Mouse (Mus musculus) forebrain, embryonic 15.5 days (tissue): ENCODE data around the gene Klrb1c. TPM values are rescaled to one million over a fixed set of nuclear protein-coding genes. Genes with fewer than 3 reads are reported as not detected.
A peak's percentile ranks its signal among the peaks of the same experiment; 100 is the strongest.
"Not testable (repeated sequence)": the region's sequence is repeated elsewhere in the genome, so short reads cannot be mapped to it uniquely, and the experiment has no call there.

Experiments
- ATAC-seq: fragments of 200-750 bp; cut with Nextera tagmentation; replicated peaks from 2 replicates; pipeline ENCODE4 v1.8.0; 2017; ENCODE audit warnings: mild to moderate bottlenecking, moderate TSS enrichment, moderate library complexity
- H3K27ac ChIP-seq: fragments of 300-500 bp; sonication (generic); replicated peaks from 2 replicates; pipeline ENCODE4 v1.5.1; 2015; ENCODE audit warnings: mild to moderate bottlenecking, inconsistent platforms
- H3K27me3 ChIP-seq: fragments of 300-500 bp; sonication (generic); 2 replicates; pipeline ENCODE4 v1.6.1; 2015; ENCODE audit warnings: inconsistent platforms
- H3K36me3 ChIP-seq: fragments of 300-500 bp; sonication (generic); 2 replicates; pipeline ENCODE4 v1.6.1; 2015; ENCODE audit warnings: mild to moderate bottlenecking, inconsistent platforms
- H3K4me1 ChIP-seq: fragments of 300-500 bp; sonication (generic); 2 replicates; pipeline ENCODE4 v1.6.1; 2015; ENCODE audit warnings: inconsistent platforms
- H3K4me2 ChIP-seq: fragments of 300-500 bp; sonication (generic); replicated peaks from 2 replicates; pipeline ENCODE4 v1.6.1; 2015; ENCODE audit warnings: mild to moderate bottlenecking, inconsistent platforms
- H3K4me3 ChIP-seq: fragments of 300-500 bp; sonication (generic); 2 replicates; pipeline ENCODE4 v1.5.1; 2015; ENCODE audit warnings: mild to moderate bottlenecking, inconsistent platforms
- H3K9ac ChIP-seq: fragments of 300-500 bp; sonication (generic); replicated peaks from 2 replicates; pipeline ENCODE4 v1.6.1; 2015; ENCODE audit warnings: mild to moderate bottlenecking, inconsistent platforms
- H3K9me3 ChIP-seq: fragments of 300-500 bp; sonication (generic); 2 replicates; pipeline ENCODE4 v1.6.1; 2016; ENCODE audit warnings: inconsistent platforms
- WGBS: fragments of 180-500 bp; shearing (Covaris S2); methylation state at CpG from one replicate; pipeline ENCODE4 v1.1.7; 2015; ENCODE audit warnings: mixed read lengths; 5-methylcytosine and 5-hydroxymethylcytosine counted together
- polyA plus RNA-seq: library from polyadenylated mRNA; unstranded; fragments of >200 nt; fragmentation: Nextera tagmentation; extraction: Ambion mirVana; gene quantifications from 2 replicates; pipeline ENCODE4 v1.2.1, GENCODE M21; 2015

The Klrb1c gene
- polyA plus RNA-seq, 1 experiment from 2014 or later = not detected

DNA sequence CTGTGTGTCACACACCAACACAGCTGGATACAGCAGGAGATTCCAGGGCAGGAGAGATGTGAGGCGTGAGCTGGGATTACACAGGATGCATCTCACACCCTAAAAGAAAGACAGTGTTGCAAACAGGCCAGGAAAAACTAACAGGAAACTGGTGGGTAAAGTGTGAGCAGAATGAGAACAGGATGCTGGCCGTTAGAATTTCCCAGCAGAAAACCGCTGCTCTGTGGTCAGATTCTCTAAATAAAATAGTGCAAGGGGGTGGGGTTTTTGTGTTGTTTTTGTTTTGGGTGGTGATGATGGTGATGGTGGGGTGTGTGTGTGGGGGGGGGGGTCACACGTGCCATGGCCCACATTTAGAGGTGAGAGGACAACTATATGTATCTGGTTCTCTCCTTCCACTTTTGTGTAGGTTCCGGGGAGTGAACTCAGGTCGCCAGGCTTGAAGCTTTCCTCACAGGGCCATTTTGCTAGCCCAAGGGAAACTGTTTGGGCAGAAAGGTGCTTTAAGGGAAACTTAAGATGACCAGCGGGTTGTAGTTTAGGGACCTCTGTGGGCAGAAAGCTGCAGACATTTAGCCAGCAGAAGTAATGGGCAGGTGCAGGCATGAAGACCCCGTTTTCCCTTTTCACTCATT lies 7.4 kb upstream of the Klrb1c start:
- Histone ChIP-seq H3K27ac (no peak overlapping the region), H3K36me3 (no peaks in the 10 kb centered on the region), H3K27me3 (no peaks in the 10 kb centered on the region), H3K9ac (no peak overlapping the region), H3K4me3 (no peak overlapping the region), H3K4me2 (no peak overlapping the region), H3K9me3 (no peaks in the 10 kb centered on the region), H3K4me1 (peaks cover 11% of the 10 kb centered on the region)
- ATAC-seq = no peak
- 77% methylated on average over 8 of the region's 8 CpGs for WGBS

- Histone ChIP-seq H3K9ac (no peak overlapping the region), H3K4me1 (peaks cover 7% of the 10 kb centered on the region; the same call in 1 of the 2 replicates), H3K36me3 (no peaks in the 10 kb centered on the region), H3K27ac (no peak overlapping the region), H3K4me3 (no peak overlapping the region), H3K4me2 (no peak overlapping the region), H3K9me3 (no peaks in the 10 kb centered on the region), H3K27me3 (no peaks in the 10 kb centered on the region)
- WGBS = 76% methylated on average over 6 of the region's 6 CpGs
- ATAC-seq = no peak
Measured at GRCm38 (mm10) chr6:128793734-128794133, 4.7 kb upstream of the Klrb1c start.

DNA sequence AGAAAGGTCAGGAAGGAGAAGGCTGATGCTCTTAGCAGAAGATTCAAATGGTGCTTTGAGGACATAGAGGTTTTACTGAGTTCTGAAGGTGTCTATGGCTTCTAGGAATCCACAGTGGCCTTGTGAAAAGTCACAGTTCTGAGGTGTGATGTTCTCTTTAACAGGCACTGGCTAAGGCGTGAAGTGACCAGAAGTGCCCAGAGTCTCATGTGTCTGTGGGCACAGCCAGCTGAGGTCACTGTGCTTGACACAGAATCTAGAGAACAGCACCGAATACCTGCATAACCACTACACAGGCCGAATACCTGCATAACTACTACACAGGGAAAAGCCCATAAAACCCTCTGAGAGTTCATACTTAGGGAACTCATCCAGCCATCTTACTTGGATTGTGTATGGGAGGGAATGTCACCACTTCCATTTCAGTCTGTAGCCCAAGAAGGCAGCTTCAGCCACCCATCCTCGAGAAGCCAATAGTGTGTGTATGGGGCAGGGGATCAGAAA lies 1.5 kb upstream of the Klrb1c start:
- 94% methylated on average over 4 of the region's 4 CpGs for WGBS
- H3K27me3 ChIP-seq, H3K36me3 ChIP-seq, ATAC-seq, H3K9ac ChIP-seq, H3K27ac ChIP-seq, H3K4me3 ChIP-seq, H3K9me3 ChIP-seq, H3K4me1 ChIP-seq, H3K4me2 ChIP-seq: not testable (repeated sequence)

GRCm38 (mm10) chr6:128788517-128788916 lies 498 bp downstream of the Klrb1c start:
- 75% methylated on average over 1 of the region's 1 CpGs for WGBS
- Histone ChIP-seq H3K9ac (no peak overlapping the region), H3K27me3 (no peaks in the 10 kb centered on the region), H3K36me3 (no peaks in the 10 kb centered on the region), H3K4me1 (no peaks in the 10 kb centered on the region), H3K4me3 (no peak overlapping the region), H3K9me3 (no peaks in the 10 kb centered on the region), H3K4me2 (no peak overlapping the region), H3K27ac (no peak overlapping the region)
- ATAC-seq = no peak

- not testable (repeated sequence) for ATAC-seq, H3K4me3 ChIP-seq
- WGBS = 87% methylated on average over 1 of the region's 1 CpGs
Measured at GRCm38 (mm10) chr6:128786396-128786795, 2.6 kb downstream of the Klrb1c start.

DNA sequence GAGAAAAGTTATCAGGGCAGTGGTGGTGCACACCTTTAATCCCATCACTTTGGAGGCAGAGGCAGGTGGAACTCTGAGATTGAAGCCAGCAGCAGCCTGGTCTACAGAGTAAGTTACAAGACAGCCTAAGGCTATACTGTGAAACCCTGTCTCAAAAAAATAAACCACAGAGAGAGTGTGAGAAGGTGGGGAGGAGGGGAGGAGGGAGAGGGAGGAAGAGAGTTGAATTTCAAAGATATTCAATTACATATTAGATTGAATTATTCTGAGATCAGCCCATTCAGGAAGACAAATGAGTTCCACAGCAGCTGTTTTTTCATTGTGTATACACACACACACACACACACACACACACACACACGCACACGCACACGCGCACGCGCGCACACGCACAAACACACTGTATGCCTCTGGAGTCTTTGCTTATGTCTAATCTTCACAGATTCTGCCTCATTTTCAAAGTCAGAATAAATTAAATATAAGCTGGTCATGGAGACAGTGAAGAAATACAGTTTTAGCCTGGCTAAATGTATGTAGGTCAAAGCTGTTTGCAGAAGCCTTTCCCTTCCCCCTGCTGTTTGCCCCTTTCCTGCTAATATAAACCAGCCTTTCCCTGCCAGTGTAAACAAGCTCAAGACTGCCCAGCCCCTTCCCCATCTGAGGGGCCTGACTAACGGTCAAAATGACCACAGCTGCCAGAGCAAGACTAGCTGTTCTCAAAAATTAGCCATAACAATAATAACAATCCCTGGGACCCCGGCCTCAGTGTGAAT lies 19.3 kb downstream of the Klrb1c start:
- Histone ChIP-seq H3K4me3 (no peak overlapping the region), H3K4me1 (0 out of 2 replicates have a peak, but pooled peaks cover 3% of the 10 kb centered on the region), H3K9ac (no peak overlapping the region), H3K36me3 (no peaks in the 10 kb centered on the region), H3K27ac (no peak overlapping the region), H3K4me2 (no peak overlapping the region), H3K9me3 (no peaks in the 10 kb centered on the region), H3K27me3 (no peaks in the 10 kb centered on the region)
- WGBS = 80% methylated on average over 10 of the region's 10 CpGs
- no peak for ATAC-seq

More at GRCm38 (mm10) chr6:128786396-128786795, 2.6 kb downstream of the Klrb1c start:
- H3K9ac ChIP-seq, H3K27me3 ChIP-seq, H3K4me1 ChIP-seq, H3K9me3 ChIP-seq, H3K36me3 ChIP-seq, H3K4me2 ChIP-seq, H3K27ac ChIP-seq: not testable (repeated sequence)

GRCm38 (mm10) chr6:128768047-128768446 lies 21.0 kb downstream of the Klrb1c start:
- H3K27ac ChIP-seq = no peak overlapping the region
- no peak overlapping the region for H3K4me3 ChIP-seq
- H3K4me1 ChIP-seq = 0 out of 2 replicates have a peak, but pooled peaks cover 3% of the 10 kb centered on the region
- H3K27me3 ChIP-seq = no peaks in the 10 kb centered on the region
- ATAC-seq = no peak
- H3K36me3 ChIP-seq = no peaks in the 10 kb centered on the region
- no peaks in the 10 kb centered on the region for H3K9me3 ChIP-seq
- no peak overlapping the region for H3K9ac ChIP-seq
- H3K4me2 ChIP-seq = no peak overlapping the region
- 74% methylated on average over 4 of the region's 4 CpGs for WGBS

DNA sequence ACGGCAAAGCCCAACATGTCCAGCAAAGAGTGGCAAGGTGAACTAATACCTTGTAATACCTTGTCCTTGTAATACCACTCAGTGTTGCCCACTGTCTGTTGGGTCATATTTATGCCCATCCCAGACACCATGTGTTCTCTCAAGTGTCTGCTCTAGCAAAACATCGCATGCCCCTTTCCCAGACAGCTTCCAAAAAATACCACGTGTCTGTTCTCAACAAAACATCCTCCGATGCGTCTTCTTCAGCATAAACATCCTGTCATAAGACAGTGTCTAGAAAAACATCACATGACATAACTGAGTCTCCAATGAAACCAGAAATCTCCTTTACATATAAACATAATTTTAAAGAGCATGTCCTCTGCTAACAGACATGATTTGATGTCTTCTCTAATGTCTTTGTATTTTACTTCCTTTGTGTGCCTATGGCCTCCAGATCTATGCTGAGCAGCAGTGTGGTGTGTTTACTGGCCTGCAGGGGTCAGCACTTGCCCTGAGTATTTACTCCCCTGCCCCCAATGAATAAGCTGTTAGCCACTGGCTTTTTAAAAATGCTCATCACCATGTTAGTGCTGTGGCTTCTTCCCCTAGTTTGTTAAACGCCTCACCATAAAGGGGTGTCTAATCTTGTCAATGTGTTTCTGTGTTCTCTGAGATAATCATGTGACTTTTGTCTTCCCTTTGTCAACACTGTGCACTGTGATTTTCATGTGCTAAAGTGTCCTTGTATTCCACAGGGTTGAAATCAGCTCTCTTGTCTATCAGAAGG lies 22.3 kb downstream of the Klrb1c start:
- H3K36me3 ChIP-seq, H3K4me2 ChIP-seq, H3K4me3 ChIP-seq, H3K4me1 ChIP-seq, H3K9ac ChIP-seq, H3K9me3 ChIP-seq, H3K27me3 ChIP-seq: not testable (repeated sequence)
- H3K27ac ChIP-seq = 0 out of 2 replicates have a peak overlapping the region, but pooled peaks have one; percentile 59
- 59% methylated on average over 6 of the region's 6 CpGs for WGBS
- peak; percentile 9; the same call in 1 of the 2 replicates for ATAC-seq

- Histone ChIP-seq H3K27ac (no peak overlapping the region), H3K4me1 (peaks cover 6% of the 10 kb centered on the region), H3K4me2 (no peak overlapping the region), H3K36me3 (no peaks in the 10 kb centered on the region), H3K9ac (no peak overlapping the region), H3K9me3 (no peaks in the 10 kb centered on the region), H3K27me3 (no peaks in the 10 kb centered on the region), H3K4me3 (no peak overlapping the region)
- WGBS = 69% methylated on average over 1 of the region's 1 CpGs
- no peak for ATAC-seq
Measured at GRCm38 (mm10) chr6:128765211-128765610, 23.8 kb downstream of the Klrb1c start.

- no peaks in the 10 kb centered on the region for H3K36me3 ChIP-seq
- H3K4me3 ChIP-seq = peak overlapping the region; percentile 52
- peaks cover 6% of the 10 kb centered on the region for H3K4me1 ChIP-seq
- H3K9me3 ChIP-seq = no peaks in the 10 kb centered on the region
- no peaks in the 10 kb centered on the region for H3K27me3 ChIP-seq
- H3K9ac ChIP-seq = peak overlapping the region; percentile 46
- 14% methylated on average over 5 of the region's 5 CpGs for WGBS
- peak overlapping the region; percentile 38 for H3K4me2 ChIP-seq
- ATAC-seq = no peak
- H3K27ac ChIP-seq = peak overlapping the region; percentile 75
Measured at GRCm38 (mm10) chr6:128764598-128764997, 24.4 kb downstream of the Klrb1c start.

- Histone ChIP-seq H3K4me3 (peak overlapping the region; percentile 52), H3K27ac (peak overlapping the region; percentile 95), H3K9me3 (no peaks in the 10 kb centered on the region), H3K36me3 (no peaks in the 10 kb centered on the region), H3K4me1 (peaks cover 6% of the 10 kb centered on the region), H3K4me2 (peak overlapping the region; percentile 61), H3K27me3 (no peaks in the 10 kb centered on the region), H3K9ac (peak overlapping the region; percentile 62)
- peak; percentile 91 for ATAC-seq
- under 1% methylated on average over 30 of the region's 30 CpGs for WGBS
Measured at GRCm38 (mm10) chr6:128763736-128764523, 25.1 kb downstream of the Klrb1c start.
